Mouse (Mus musculus) left cerebral cortex, postnatal 4 days (tissue): ENCODE data around the gene Rhbdd3. TPM values are rescaled to one million over a fixed set of nuclear protein-coding genes. Genes with fewer than 3 reads are reported as not detected.
"Not testable (repeated sequence)": the region's sequence is repeated elsewhere in the genome, so short reads cannot be mapped to it uniquely, and the experiment has no call there.

Experiments
- DNase-seq: peaks from one replicate; pipeline ENCODE4 v3.0.0-alpha.2; 2022
- intact Hi-C: fragments of 180-260 bp; cut with DNase I; formaldehyde crosslinking; loops from one replicate; pipeline ENCODE4 v1.15.1; 2025
- total RNA-seq, 2 experiments: library from RNA; stranded (reverse); gene quantifications; 2 replicates each; pipeline ENCODE4 v1.2.3; 2021

The Rhbdd3 gene
- total RNA-seq, 2 experiments from 2014 or later: 26.1 to 28.1 TPM

- intact Hi-C loops: loop anchor here (10.0 kb wide), 1 partner anchor 50 kb away; no protein-coding TSS in a partner anchor
- DNase-seq: peak; percentile 35
These were observed 34.3 kb upstream of the Rhbdd3 start for GRCm38 (mm10) chr11:5064282-5065055.

GRCm38 (mm10) chr11:5065056-5065821 lies 33.5 kb upstream of the Rhbdd3 start, which contains the start of gene Gas2l1:
Gas2l1 (minus strand) TSS chr11:5065327.
- peak; percentile 86 for DNase-seq
- intact Hi-C loops: loop anchor here (10.0 kb wide), 1 partner anchor 50 kb away; no protein-coding TSS in a partner anchor

GRCm38 (mm10) chr11:5067063-5067462 lies 31.7 kb upstream of the Rhbdd3 start:
- no peak for DNase-seq
- intact Hi-C loops: loop anchor here (10.0 kb wide), 1 partner anchor 52 kb away; no protein-coding TSS in a partner anchor

- DNase-seq: no peak
- intact Hi-C loops: loop anchor here (10.0 kb wide), 1 partner anchor 54 kb away; no protein-coding TSS in a partner anchor
These were observed 30.4 kb upstream of the Rhbdd3 start for GRCm38 (mm10) chr11:5068126-5068971.

DNA sequence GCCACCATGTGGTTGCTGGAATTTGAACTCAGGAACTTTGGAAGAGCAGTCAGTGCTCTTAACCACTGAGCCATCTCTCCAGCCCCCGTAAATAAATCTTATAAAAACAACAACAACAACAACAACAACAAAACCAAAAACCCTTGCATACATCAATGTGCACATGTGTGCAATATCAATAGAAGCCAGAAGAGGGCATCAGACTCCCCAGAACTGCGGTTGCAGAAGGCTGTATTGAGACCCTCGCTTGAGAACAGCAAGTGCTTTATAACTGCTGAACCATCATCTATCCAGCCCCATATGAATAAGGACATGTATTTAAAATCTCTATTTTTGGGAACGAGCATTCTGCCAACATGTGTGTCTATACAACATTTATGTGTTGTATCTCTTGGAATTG lies 23.8 kb upstream of the Rhbdd3 start:
- DNase-seq: no peak
- intact Hi-C loops: no loop called here

GRCm38 (mm10) chr11:5075760-5076159 lies 23.0 kb upstream of the Rhbdd3 start:
- intact Hi-C loops: no loop called here
- DNase-seq: no peak

- DNase-seq: not testable (repeated sequence)
These were observed 21.9 kb upstream of the Rhbdd3 start for GRCm38 (mm10) chr11:5076843-5077242.

GRCm38 (mm10) chr11:5089147-5089546 lies 9.6 kb upstream of the Rhbdd3 start:
- intact Hi-C loops: no loop called here
- DNase-seq: no peak

More at GRCm38 (mm10) chr11:5076843-5077242, 21.9 kb upstream of the Rhbdd3 start:
- intact Hi-C loops: not testable (repeated sequence)

DNA sequence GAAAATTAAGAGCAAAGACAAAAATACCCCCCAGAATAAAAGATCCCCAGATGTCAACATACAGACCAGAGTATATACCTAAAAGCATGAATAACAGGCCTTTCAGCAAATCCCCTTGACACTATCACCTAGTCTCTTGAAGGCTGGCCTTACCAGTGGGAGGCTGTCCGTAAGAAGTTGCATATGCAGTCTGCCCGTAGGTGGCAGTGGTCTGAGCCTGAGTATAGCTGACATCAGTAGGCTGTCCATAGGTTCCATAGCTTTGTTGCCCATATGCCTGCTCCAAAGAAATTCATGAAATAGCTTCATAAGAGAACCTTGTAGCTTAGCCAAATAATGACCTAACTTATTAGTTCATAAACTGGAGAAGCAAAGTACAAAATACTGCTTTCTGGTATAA lies 7.0 kb upstream of the Rhbdd3 start:
- intact Hi-C loops: no loop called here
- no peak for DNase-seq

DNA sequence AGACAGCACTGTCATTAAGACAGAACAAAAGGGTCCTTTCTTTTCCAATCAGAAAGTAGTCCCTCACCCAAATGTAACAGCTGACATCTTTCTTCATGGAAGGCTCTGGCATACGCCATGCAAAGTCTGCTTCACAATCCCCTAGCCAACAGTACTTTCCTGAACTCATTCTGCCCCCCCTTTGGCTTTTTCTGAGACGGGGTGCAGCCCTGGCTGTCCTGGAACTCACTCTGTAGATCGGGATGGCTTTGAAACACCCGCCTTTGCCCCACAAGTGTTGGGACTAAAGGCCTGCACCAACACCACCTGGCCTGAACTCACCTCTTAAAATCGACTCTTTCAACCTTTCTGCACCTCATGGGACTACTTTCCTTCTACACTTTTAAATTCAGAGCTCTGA lies 2.8 kb upstream of the Rhbdd3 start:
- no peak for DNase-seq
- intact Hi-C loops: no loop called here

GRCm38 (mm10) chr11:5096480-5097020 lies 2.2 kb upstream of the Rhbdd3 start:
- intact Hi-C loops: no loop called here
- no peak for DNase-seq

- intact Hi-C loops: no loop called here
- no peak for DNase-seq
These were observed 541 bp upstream of the Rhbdd3 start for GRCm38 (mm10) chr11:5098035-5098735.

GRCm38 (mm10) chr11:5099576-5100183 lies 954 bp downstream of the Rhbdd3 start:
- peak; percentile 81 for DNase-seq
- intact Hi-C loops: no loop called here

GRCm38 (mm10) chr11:5100283-5100682 lies 1.6 kb downstream of the Rhbdd3 start:
- DNase-seq: no peak
- intact Hi-C loops: no loop called here

- no peak for DNase-seq
- intact Hi-C loops: no loop called here
These were observed 2.1 kb downstream of the Rhbdd3 start for GRCm38 (mm10) chr11:5100801-5101200.

DNA sequence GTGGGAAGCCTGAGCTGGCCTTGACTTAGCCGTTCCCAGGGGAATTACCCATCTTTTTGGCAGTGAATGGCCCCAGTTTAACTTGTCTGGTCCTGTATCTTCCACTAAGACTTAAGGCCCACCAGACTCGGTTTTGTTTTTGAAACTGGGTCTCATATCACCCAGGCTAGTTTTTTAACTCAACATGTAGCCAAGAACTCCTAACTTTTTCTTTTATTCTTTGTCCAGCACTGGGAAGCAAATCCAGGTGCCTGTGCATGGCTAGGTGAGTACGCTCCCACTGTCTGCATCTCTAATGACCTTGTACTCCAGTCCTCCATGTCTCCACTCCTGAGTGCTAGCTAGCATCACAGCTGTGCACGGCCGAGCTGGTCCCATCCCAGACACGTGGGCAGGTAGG lies 2.9 kb downstream of the Rhbdd3 start:
- intact Hi-C loops: no loop called here
- no peak for DNase-seq

GRCm38 (mm10) chr11:5102384-5102783 lies 3.7 kb downstream of the Rhbdd3 start:
- DNase-seq: no peak
- intact Hi-C loops: no loop called here

GRCm38 (mm10) chr11:5103986-5104509 lies 5.3 kb downstream of the Rhbdd3 start:
- intact Hi-C loops: no loop called here
- no peak for DNase-seq

DNA sequence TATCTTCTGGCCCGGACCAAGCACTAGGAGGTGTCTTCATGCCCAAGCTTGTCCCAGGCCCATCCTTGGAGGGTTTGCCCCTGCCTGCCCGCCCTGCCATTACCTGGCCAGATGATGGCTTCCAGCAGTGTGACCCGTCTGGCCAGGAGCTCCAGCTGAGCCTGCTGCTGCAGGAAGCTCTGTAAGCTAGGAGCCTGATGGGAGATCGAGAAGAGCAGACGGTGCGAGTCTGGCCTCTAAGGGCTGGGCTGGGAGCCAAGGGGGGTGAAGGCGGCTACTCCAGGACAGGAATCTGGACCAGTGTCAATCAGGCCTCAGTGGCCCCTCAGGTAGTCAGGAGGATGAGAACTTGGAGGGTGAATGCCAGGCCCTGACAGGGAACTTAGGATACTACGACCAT lies 10.7 kb downstream of the Rhbdd3 start:
- intact Hi-C loops: no loop called here
- no peak for DNase-seq
